Mouse (Mus musculus): ENCODE results near the gene Spg11. TPM values are rescaled to one million over a fixed set of nuclear protein-coding genes. Genes with fewer than 3 reads are reported as not detected.

Spg11 gene
- polyA plus RNA-seq (2015; fragmentation: Nextera tagmentation; extraction: Ambion mirVana): 9.7 and 11.2 TPM in 2 replicates

DNA sequence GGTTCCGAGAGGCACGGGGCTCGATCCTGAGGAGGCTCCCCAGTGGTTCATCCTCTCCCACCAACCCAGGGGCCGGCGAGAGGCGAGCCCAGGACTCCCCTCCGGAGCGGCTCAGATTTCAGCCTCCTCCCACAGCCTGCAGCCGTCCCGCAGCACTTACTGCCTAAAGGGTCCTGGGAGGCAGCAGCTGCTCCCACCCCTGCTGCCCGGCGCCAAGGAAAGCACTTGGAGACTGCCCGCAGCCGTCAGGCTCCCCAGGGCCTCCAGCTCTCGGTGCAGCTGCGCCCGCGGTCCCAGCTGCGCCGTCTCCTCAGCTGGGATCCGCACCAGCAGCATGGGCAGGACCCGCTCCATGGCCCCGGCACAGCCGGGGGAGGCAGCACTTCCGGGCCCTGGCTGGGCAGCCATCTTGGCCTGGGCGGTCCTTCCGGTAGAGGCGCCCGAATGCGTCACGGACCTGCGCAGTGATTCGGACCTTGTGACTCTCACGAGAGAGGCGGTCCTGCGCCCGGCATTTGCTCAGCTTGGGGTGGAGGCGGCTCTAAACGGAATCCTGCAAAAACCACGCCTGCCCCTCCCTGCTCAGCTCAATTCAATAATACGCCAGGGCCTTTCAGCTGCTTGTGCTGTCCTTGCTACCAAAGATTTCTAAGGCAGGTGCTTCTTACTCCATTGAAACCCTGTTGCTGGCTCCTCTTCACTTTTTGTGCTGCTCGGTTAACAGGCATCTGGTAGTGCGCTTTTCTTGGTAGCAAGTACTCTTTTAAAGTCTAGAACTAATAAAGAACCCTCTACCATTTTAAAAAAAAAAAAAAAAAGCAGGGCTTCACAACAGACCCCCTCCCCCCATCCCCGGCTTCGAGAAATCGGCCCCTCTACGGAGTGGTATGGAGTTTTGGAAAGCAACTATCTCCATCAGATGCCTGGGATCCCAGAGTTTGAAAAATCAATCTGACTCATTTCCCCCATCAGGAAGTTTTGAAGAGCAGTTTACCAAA, at the start of gene Spg11:
Spg11 (minus strand) TSS at position 426 of the 998 bp plus-strand sequence.
- Histone ChIP-seq H3K27me3 (no peaks in the 10 kb centered on the region), H3K27ac (peak within 1 kb of the TSS; percentile 97), H3K4me1 (replicated peaks) (peaks cover 14% of the 10 kb centered on the region), H3K9me3 (no peaks in the 10 kb centered on the region), H3K9ac (replicated peaks) (peak within 1 kb of the TSS; percentile 97), H3K4me3 (replicated peaks) (peak within 1 kb of the TSS; percentile 95), H3K4me2 (replicated peaks) (peak within 1 kb of the TSS; percentile 69), H3K36me3 (peaks cover 10% of the 10 kb centered on the region)
- ATAC-seq: peak; percentile 100
- WGBS: under 1% methylated on average over 47 of the region's 47 CpGs

DNA sequence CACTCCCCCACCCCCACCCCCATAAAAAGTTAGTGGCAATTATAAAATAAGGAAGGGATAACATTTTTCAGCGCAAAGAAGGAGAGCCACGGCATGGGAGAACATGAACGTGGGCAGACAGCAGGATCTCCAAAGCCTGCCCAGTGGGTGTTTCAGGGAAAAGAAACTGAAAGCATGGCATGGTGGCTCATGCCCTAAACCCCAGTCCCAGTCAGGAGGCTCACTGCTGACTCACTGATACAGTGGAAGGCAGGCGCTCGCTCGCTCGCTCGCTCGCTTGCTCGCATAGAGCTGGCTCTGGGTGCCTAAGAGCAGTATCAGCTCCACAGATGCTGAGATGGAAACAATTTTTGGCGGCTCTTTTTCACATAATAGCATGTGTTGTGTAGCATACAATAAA, 46.1 kb upstream of the Spg11 start:
- Histone ChIP-seq H3K27ac (no peak overlapping the region), H3K27me3 (no peaks in the 10 kb centered on the region), H3K4me3 (replicated peaks) (no peak overlapping the region), H3K36me3 (no peaks in the 10 kb centered on the region), H3K4me2 (replicated peaks) (no peak overlapping the region), H3K9me3 (no peaks in the 10 kb centered on the region), H3K4me1 (replicated peaks) (no peaks in the 10 kb centered on the region), H3K9ac (replicated peaks) (no peak overlapping the region)
- 92% methylated on average over 11 of the region's 11 CpGs for WGBS
- ATAC-seq: no peak

DNA sequence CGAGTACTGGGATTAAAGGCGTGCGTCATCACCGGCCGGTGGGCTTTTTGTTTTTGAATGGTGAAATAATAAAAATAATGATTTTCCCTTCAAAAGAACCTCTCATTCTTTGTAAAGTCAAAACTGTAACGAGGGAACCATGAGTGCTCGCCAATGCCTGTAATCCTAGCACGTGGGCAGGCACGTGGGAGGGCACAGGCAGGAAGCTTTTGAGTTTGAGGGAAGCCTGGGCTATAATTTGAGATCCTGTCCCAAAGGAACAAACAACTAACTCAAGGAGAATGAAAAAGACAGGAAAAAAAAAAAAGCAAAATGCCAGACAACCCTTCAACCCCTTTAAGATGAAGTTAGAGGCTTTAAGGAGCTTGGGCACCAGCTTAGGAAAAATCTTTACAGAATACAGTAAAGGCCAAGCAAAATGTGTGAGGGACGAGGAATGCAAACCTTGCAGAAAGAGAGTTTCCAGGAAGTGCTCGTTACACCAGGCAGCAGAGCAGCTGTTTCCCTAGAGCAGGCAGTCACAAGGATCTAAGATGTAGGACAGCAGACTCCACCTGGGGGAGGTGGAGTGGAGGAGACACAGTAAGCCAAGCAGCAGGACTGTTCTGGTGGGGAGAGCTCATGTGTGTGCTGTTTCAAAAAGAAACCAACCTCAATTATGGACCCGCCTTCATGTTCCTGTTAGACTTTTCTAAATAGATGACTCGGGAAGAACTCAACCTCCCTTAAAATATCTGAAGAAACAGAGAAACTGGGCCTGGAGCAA, 45.4 kb upstream of the Spg11 start:
- Histone ChIP-seq H3K4me3 (replicated peaks) (no peak overlapping the region), H3K4me1 (replicated peaks) (0 out of 2 replicates have a peak, but pooled peaks cover 1% of the 10 kb centered on the region), H3K36me3 (no peaks in the 10 kb centered on the region), H3K27ac (no peak overlapping the region), H3K9ac (replicated peaks) (no peak overlapping the region), H3K9me3 (no peaks in the 10 kb centered on the region), H3K27me3 (no peaks in the 10 kb centered on the region), H3K4me2 (replicated peaks) (no peak overlapping the region)
- ATAC-seq: no peak
- WGBS: 86% methylated on average over 13 of the region's 13 CpGs

DNA sequence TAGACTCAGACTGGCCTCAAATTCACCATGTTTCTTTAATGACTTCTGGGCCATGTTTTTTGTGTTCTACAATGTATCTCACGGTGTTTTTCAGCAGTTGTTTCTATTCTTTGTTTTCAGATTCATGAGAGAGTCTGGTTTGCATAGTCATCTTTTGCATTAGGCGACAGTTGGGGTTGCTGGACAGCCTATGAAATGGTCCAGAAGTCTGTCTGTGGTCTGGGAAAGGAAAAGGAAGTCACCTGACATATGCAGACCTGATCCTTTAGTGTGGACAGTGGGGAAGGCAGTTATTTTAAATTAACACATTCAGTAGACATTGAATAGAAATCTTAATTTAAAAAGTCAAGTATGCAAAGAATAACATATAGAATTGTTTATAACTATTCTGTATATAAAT, 44.3 kb upstream of the Spg11 start:
- 85% methylated on average over 2 of the region's 2 CpGs for WGBS
- Histone ChIP-seq H3K27ac (no peak overlapping the region), H3K9me3 (no peaks in the 10 kb centered on the region), H3K36me3 (no peaks in the 10 kb centered on the region), H3K4me1 (replicated peaks) (0 out of 2 replicates have a peak, but pooled peaks cover 6% of the 10 kb centered on the region), H3K9ac (replicated peaks) (no peak overlapping the region), H3K4me3 (replicated peaks) (no peak overlapping the region), H3K4me2 (replicated peaks) (no peak overlapping the region), H3K27me3 (no peaks in the 10 kb centered on the region)
- ATAC-seq: no peak

DNA sequence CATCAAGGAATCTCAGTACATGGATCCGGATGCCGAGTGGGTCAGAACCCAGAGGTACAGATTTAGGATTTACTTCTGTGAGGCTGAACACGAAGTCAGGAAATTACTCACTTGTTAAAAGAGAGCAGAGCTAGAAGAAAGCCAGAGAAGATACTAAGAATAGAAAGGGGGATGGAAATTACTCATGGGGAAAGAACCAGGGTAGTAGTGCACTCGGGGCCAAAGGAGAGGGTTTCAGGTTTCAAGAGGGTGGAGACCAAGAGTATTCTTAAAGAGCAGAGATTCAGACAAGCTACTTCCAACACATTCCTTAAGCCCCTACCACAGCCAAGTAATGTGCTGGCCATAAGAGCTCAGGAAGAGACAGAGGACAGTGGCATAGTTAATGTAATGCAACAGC, 43.4 kb upstream of the Spg11 start:
- Histone ChIP-seq H3K4me2 (replicated peaks) (no peak overlapping the region), H3K9me3 (no peaks in the 10 kb centered on the region), H3K36me3 (no peaks in the 10 kb centered on the region), H3K4me1 (replicated peaks) (0 out of 2 replicates have a peak, but pooled peaks cover 6% of the 10 kb centered on the region), H3K4me3 (replicated peaks) (no peak overlapping the region), H3K27ac (no peak overlapping the region), H3K27me3 (no peaks in the 10 kb centered on the region), H3K9ac (replicated peaks) (no peak overlapping the region)
- WGBS: 17% methylated on average over 4 of the region's 4 CpGs
- no peak for ATAC-seq

DNA sequence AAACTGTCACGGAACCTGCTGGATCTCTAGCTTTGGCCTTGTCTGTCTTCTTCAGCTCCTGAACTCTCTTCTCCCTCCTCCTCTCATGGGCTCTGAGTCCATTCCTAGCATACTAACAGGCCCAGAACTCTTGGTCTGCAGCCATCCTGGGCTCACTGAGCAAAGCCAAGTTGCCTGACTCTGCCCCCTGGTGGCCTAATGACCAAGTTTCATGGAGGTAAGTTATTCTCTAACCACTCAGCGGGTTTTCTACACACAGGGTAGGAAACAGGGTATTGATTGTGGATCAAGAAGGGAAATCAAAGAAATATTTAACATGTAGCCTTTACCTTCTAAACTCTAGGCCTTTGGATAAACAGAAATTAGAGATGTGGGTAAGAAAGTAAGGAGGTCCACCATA, 42.5 kb upstream of the Spg11 start, which contains the start of gene Trim69:
Trim69 (plus strand) TSS at position 21 of the 400 bp plus-strand sequence.
- Histone ChIP-seq H3K4me1 (replicated peaks) (0 out of 2 replicates have a peak, but pooled peaks cover 6% of the 10 kb centered on the region), H3K4me2 (replicated peaks) (no peak within 1 kb of the TSS), H3K4me3 (replicated peaks) (no peak within 1 kb of the TSS), H3K27ac (no peak within 1 kb of the TSS), H3K27me3 (no peaks in the 10 kb centered on the region), H3K9ac (replicated peaks) (no peak within 1 kb of the TSS), H3K36me3 (no peaks in the 10 kb centered on the region), H3K9me3 (no peaks in the 10 kb centered on the region)
- ATAC-seq: 0 out of 2 replicates have a peak, but pooled peaks have one; percentile 43
- WGBS: 47% methylated on average over 2 of the region's 2 CpGs

DNA sequence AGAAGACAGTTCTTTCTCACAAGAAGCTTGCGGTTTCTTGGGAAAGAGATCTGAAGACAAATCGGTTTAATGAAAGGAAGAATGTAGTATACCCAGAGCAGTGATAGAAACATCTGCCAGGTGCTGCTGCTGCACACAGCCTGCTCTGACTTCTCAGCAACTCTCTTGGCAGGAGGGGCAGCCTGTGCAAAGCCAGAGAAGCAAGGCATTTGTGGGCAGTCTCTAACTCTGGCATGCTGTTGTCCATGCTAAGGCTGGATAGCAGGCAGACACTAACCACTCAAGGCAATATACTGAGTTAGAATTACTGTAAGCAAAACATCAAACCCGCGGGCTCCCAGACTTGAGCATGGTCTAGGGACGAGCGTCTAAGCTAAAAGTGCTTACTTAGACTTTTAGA, 41.5 kb upstream of the Spg11 start:
- H3K9ac ChIP-seq (replicated peaks): no peak overlapping the region
- H3K27me3 ChIP-seq: no peaks in the 10 kb centered on the region
- H3K9me3 ChIP-seq: no peaks in the 10 kb centered on the region
- 92% methylated on average over 6 of the region's 6 CpGs for WGBS
- H3K4me1 ChIP-seq (replicated peaks): 0 out of 2 replicates have a peak, but pooled peaks cover 6% of the 10 kb centered on the region
- no peaks in the 10 kb centered on the region for H3K36me3 ChIP-seq
- no peak overlapping the region for H3K4me3 ChIP-seq (replicated peaks)
- no peak for ATAC-seq
- no peak overlapping the region for H3K4me2 ChIP-seq (replicated peaks)
- H3K27ac ChIP-seq: no peak overlapping the region

DNA sequence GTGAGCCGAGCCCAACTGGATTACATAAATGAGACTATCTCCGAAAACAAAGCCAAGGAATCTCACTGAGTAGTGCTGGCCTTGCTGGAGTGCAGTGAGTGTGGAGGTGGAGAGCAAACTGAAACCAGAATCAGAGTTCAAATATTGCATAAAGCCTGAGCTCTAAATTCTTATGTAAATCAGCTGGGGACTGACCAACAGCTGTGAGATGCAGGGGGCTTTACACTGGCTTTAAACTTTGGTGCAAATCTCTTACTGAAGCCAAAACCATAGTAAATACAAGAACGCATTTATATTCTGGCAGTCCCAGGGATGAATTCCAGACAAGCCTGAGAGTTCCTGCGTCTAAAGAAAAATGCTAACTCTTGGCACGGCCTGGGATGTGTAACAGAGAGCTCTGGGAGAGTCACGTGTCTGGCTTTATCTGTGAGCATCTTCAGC, 40.2 kb upstream of the Spg11 start:
- no peak overlapping the region for H3K27ac ChIP-seq
- H3K4me1 ChIP-seq (replicated peaks): 0 out of 2 replicates have a peak, but pooled peaks cover 6% of the 10 kb centered on the region
- no peak for ATAC-seq
- no peaks in the 10 kb centered on the region for H3K9me3 ChIP-seq
- no peaks in the 10 kb centered on the region for H3K27me3 ChIP-seq
- H3K9ac ChIP-seq (replicated peaks): no peak overlapping the region
- WGBS: 47% methylated on average over 6 of the region's 6 CpGs
- H3K4me2 ChIP-seq (replicated peaks): no peak overlapping the region
- no peak overlapping the region for H3K4me3 ChIP-seq (replicated peaks)
- no peaks in the 10 kb centered on the region for H3K36me3 ChIP-seq

DNA sequence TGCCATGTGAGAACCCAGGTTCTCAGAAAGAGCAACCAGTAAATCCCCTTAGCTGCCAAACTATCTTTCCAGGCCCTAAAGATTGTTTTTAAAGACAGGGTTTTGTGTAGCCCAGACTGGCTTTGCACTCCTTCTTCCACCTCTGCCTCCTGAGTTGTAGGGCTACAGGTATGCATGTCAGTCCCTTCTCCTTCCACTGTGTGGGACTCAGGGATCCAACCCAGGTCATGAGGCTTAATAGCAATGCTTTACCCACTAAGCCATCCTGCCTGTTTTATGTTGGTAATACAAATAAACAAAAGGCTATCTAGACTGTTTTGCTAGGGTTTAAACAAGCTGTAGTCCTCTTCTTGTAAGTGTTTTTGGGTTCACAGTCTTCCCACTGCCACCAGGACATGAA, 39.4 kb upstream of the Spg11 start:
- no peak for ATAC-seq
- Histone ChIP-seq H3K27ac (no peak overlapping the region), H3K9me3 (no peaks in the 10 kb centered on the region), H3K27me3 (no peaks in the 10 kb centered on the region), H3K4me2 (replicated peaks) (no peak overlapping the region), H3K36me3 (no peaks in the 10 kb centered on the region), H3K4me1 (replicated peaks) (0 out of 2 replicates have a peak, but pooled peaks cover 6% of the 10 kb centered on the region), H3K9ac (replicated peaks) (no peak overlapping the region), H3K4me3 (replicated peaks) (no peak overlapping the region)

DNA sequence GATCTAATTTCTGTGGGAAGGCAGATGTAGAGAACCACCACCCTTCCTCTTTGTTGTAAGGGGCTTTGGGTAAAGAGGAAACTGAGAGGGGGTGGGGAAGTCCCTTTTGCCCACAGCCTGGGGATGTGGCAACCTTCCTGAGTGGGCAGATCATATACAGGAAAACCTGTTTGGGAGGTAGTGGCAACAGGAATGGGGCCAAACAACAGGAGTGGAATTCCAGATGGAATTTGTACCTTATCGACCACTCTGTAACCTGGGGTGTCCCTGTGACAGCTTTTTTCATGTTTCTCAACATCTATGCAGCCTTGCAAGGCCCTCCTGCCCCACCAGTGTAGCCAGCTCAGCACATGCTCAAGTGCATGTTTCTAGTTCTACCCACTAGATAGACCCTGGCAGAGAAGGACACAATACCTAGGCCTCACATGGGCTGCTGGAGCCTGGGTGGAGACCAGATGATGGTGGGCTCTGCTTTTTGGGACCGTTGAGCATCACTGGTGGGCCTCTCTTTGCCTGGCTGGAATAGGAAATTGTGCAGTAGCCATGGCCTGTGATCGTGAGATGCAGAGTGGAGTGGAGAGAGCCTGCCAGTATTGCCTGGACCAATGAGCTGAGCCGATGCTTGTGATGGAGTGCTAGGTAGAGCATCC, 38.0 kb upstream of the Spg11 start:
- Histone ChIP-seq H3K27me3 (no peaks in the 10 kb centered on the region), H3K9me3 (no peaks in the 10 kb centered on the region), H3K36me3 (no peaks in the 10 kb centered on the region), H3K9ac (replicated peaks) (no peak overlapping the region), H3K4me1 (replicated peaks) (0 out of 2 replicates have a peak, but pooled peaks cover 6% of the 10 kb centered on the region), H3K4me3 (replicated peaks) (no peak overlapping the region), H3K4me2 (replicated peaks) (no peak overlapping the region), H3K27ac (no peak overlapping the region)
- WGBS: 90% methylated on average over 4 of the region's 4 CpGs
- no peak for ATAC-seq

DNA sequence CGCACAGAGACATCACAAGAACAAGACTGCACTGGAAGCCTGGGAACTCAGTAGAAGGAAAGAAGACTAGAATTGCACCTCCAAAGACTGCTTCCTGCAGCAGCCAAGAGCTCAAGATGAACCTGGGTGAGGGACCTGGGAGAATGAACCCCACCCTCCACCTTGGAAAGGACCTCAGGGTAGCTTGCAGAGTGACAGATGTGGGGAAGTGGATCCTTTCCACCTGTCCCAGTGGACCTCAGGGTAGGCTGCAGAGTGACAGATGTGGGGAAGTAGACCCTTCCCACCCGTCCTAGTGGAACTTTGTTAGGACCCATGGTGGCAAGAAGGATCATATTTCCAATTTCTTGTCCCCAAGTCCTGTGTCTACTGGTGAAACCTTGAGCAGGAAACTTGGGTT, 37.1 kb upstream of the Spg11 start:
- H3K9ac ChIP-seq (replicated peaks): no peak overlapping the region
- ATAC-seq: no peak
- H3K4me2 ChIP-seq (replicated peaks): no peak overlapping the region
- H3K4me1 ChIP-seq (replicated peaks): 0 out of 2 replicates have a peak, but pooled peaks cover 6% of the 10 kb centered on the region
- no peak overlapping the region for H3K27ac ChIP-seq
- H3K27me3 ChIP-seq: no peaks in the 10 kb centered on the region
- H3K4me3 ChIP-seq (replicated peaks): no peak overlapping the region
- H3K36me3 ChIP-seq: no peaks in the 10 kb centered on the region
- WGBS: 90% methylated on average over 2 of the region's 2 CpGs
- H3K9me3 ChIP-seq: no peaks in the 10 kb centered on the region

All from midbrain, embryonic 13.5 days (tissue).